Mouse (Mus musculus) heart, postnatal 10 days (tissue): ENCODE results near the gene Trio. TPM values are rescaled to one million over a fixed set of nuclear protein-coding genes. Genes with fewer than 3 reads are reported as not detected.
A peak's percentile ranks its signal among the peaks of the same experiment; 100 is the strongest.

Source experiments
- DNase-seq, 2 experiments: peaks; one replicate each; pipeline ENCODE4 v3.0.0; 2021
- intact Hi-C: fragments of 180-260 bp; cut with DNase I; formaldehyde crosslinking; loops from one replicate; pipeline ENCODE4 v1.15.1; 2025
- total RNA-seq, 2 experiments: library from RNA; stranded (reverse); gene quantifications; 2 replicates each; pipeline ENCODE4 v1.2.3; 2021

Trio gene
- total RNA-seq, result 10 to 100 TPM; 73.8 to 88.9 TPM

DNA sequence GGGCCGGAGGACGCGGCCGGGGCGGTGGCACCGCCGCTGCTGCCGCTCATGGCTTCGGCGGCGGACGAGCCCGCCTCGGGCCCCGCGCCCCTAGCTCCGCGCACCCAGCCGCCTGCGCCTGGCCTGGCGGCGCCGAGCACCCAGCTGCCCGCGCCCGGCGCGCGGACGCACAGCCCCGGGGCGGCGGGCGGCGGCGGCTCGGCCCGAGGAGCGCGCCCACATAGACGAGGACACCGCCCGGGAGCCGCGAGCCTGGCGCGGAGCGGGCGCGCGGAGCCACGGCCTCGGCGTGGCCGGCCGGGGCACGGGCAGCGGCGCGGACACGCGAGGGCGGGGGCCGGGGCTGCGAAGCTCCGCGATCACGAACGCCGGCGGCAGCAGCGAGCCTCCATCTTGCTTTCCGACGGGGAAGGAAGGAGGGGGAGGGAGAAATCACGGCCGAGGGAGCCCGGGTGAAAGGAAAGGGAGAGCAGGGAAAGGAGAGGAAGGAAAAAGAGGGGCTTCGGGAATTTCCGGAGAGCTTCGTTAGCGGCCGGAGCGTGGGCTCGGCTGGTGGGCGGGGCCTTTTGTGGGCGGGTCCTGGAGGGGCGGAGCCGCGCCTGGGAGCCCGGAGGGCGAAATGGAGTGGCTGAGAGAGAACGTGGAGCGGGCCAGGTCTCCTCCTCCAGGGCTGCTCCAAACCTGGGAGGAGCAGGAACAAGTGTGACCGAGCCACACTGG lies at the start of gene Trio:
Trio (minus strand) TSS at position 402 of the 720 bp plus-strand sequence.
- DNase-seq, result peak; percentile 98
- intact Hi-C loops, result loop anchor here (1.0 to 10.0 kb wide), 5 partner anchors 42 to 241 kb away; no protein-coding TSS in a partner anchor

DNA sequence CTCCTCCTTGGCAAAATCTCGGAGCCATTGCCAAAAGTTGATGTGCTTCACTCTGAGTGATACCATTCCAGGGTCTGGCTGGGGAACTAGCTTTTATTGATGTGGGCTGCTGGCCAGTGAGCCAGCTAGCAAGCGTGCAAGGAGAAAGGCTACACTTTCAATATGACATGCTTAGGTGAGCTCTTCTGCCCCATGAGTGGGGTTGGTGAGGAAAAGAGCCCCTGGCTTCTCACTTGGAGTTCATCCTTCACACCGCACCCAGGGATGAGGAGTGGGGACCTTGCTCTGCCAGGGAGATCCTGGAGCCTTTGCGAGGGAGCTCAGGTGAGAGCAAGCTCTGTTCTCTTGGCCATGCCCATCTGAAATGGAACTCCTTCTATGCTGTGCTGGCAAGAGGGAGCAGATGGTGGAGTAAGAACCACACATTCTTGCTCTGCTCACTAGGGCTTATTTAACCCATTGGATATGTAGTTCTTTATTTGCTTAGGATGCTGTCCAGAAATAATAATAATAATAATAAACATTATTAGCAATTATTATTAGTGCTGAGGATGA lies 48.8 kb upstream of the Trio start:
- DNase-seq, result no peak
- intact Hi-C loops, result no loop called here

DNA sequence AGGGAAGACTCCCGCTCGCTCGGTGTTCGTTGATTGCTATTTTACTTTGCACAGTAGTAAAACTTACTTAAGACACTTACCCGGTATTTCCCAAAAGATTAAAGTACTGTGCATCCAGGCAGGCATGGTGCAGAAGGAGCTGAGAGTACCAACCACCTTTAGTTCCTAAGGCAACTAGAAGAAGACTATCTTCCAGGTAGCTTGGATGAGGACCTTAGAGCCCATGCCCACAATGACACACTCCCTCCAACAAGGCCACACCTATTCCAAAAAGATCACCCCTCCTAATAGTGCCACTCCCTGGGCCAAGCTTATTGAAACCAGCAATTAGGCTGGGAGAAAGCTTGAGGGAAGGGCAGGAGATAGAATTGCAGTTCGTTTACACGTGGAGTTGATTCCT lies 46.0 kb upstream of the Trio start:
- no peak for DNase-seq
- intact Hi-C loops, result no loop called here

DNA sequence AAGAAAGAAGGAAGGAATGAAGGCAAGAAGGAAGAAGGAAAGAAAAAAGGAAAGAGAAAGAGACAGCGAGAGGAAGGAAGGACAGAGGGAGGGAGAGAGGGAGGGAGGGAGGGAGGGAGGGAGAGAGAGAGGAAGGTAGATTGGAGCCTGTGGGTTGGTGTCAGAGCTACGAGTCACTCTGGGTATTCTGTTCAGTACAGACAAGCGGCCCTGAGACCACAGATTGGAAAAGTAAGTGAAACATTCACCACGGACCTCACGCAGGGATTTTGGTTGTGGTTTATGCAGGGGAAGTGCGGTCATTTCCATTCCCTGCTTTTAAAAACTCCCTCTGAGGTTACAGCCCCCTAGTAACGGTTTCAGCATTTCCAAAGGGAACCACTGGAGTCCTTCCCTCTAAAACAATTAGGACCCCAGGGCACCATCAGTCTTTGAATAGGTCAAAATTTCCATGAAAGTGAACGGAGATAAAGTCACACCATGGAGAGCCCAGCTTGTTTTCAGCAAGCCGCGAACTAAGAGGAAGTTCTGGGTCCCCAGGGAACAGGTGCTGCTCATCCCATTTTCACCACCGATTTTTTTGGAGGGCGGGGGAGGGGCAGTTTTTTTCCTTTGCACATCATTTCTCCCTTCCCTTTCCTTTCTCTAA lies 45.2 kb upstream of the Trio start:
- intact Hi-C loops, result no loop called here
- no peak for DNase-seq

DNA sequence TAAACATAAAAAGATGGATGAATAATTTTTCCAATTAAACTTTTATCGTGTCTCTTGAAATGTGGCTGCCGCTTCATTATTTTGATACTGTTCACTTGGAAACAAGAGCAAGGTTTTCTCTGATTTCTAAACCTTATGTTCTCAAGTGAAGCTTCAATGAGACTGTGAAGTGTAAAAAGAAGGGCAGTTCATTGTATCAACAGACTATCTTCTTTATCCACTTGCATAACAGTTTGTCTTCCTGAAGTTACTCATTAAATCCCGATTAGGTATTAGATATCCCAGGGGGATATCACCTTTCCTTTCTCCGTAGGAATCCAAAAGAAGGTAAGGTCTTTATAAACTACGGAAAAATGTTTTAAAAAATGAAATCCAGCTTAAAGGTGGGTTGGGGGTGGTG lies 44.6 kb upstream of the Trio start:
- intact Hi-C loops, result no loop called here
- no peak for DNase-seq

DNA sequence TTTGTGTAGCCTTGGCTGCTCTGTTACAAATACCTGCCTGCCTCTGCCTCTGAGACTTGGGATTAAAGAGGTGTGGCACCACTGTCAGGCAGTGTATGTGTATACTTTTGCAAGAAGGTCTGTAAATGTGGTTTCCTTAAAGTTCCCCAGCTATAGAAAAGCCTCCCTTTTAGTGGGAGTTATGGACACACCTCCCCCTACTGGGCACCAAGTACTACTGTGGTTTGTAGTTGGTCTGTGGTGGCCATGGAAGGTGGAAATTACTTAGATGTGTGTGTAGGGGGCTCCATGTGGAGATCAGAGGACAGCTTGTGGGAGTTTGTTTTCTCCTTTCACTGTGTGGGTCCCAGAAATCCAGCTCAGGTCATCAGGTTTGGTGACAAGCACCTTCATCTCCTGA lies 41.7 kb upstream of the Trio start:
- DNase-seq, result peak; percentile 22 to 23
- intact Hi-C loops, result loop anchor here (2.0 to 5.0 kb wide), 2 partner anchors 40 to 147 kb away; partner anchors contain the start of gene Trio

DNA sequence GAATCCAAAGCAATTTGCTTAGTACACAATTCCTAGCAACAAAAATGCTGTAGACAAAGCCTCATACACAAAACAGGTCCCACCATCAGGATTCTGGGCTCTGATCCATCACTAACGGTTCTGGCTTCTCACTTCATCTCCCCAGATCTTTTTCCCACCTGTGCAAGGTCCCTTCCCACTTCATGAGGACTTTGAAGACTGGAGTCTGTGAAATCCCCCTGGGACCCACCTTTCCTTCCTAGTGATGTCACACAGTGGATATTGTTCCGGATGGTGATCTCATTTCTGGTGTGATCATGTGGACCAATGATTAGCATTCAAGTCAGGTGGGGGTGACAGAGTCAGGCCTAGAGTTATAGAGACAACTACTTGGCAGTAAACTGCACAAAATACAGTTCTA lies 40.8 kb upstream of the Trio start:
- intact Hi-C loops, result loop anchor here (2.0 to 5.0 kb wide), 2 partner anchors 39 to 146 kb away; partner anchors contain the start of gene Trio
- peak; percentile 24 to 37 for DNase-seq

DNA sequence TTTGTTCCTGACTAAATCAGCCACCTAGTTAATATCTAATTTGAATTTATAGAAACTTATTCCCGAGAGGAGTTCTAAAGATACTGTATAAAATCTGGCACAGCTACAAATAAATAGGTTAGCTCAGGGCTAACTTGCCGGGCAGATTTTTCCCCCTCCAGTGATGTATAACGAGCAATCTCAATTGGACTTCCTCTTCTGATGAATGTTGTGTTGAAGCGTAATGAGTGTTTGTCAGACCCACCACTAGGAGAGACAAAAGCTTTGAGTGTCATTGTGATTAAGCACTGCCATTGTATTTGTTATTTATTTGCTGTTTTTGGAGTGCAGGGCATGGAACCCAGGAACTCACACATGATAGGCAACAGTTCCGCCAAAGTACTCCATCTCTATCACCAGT lies 39.9 kb upstream of the Trio start:
- intact Hi-C loops, result loop anchor here (5.0 kb wide), 1 partner anchor 38 kb away; the partner anchor contains the start of gene Trio
- no peak for DNase-seq

DNA sequence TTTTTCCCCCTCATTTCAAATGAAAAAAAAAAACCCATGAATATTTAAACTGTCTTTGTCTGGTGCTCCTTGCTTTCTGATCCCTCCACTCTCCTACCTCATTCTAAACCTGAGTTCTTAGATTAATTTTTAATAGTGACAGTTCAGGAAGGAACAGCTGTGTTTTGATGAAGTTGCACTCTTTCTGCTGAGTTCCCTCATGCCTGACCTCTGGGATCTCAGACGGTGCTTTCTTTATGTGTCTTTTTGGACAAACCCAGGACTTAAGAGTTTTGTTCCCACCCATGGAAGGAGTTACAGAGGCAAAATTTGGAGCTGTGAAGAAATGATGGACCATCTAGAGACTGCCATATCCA lies 39.1 kb upstream of the Trio start:
- DNase-seq, result no peak
- intact Hi-C loops, result loop anchor here (5.0 kb wide), 1 partner anchor 37 kb away; the partner anchor contains the start of gene Trio

DNA sequence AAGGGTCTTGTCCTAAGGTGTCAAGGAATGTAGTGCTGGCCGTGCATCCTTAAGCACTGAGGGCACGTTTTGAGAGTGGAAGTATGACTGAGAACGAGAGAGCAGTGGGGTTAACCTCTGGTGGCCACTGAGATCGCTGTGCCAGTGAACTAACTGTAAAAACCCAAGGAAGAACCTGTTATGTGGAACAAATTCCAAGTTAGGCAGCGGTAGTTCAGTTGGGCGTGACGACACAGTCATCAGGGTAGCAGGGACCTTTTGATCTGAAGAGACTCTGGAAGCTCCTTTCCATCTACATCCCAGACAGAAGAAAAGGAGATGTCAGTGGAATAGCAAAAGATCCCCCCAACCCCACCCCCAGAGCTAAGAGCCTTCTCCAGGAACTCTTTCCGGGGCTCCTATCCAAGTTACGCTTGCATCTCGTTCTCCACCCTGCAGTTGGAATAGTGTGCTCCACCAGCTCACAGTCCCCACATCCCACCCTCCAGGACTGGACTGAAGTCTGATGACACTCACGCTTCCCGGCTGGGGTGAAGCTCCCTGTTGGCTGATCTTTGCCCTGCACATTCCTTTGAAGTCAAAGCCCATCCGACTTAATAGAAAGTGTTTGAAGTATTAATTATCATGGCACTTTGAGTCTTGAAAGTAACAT lies 38.6 kb upstream of the Trio start:
- intact Hi-C loops, result no loop called here
- no peak for DNase-seq

DNA sequence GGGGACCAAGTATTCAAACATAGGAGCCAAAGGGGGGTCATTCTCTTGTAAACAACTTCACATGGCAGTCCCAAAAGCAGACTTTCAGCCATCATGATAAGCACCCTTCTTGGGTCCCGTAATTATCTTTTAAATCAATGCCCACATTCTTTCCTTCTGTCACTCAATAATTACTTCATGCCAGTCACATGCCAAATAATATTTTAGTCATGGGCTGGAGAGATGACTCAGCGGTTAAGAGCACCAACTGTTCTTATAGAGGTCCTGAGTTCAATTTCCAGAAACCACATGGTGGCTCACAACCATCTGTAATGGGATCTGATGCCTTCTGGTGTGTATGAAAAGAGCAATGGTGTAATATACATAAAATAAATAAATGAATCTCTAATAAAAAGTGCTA lies 37.8 kb upstream of the Trio start:
- intact Hi-C loops, result no loop called here
- DNase-seq, result no peak

DNA sequence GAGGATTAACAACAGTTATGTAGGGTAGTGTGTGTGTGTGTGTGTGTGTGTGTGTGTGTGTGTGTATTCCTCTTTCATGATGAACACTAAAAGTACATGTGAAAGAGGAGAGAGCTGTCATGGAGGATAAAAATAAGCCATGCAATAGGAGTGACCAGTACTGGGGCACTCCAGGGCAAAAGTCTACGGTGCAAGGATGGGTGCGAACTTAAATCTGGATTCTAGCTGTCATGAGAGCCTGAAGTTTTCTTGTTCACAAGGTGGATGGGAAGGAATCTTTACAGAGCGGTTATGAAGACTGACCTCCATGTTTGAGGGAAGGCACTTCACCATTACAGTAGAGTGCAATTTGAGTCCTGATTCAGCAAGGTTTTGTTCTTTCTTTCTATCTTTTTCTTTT lies 36.4 kb upstream of the Trio start:
- intact Hi-C loops, result no loop called here
- DNase-seq, result no peak

DNA sequence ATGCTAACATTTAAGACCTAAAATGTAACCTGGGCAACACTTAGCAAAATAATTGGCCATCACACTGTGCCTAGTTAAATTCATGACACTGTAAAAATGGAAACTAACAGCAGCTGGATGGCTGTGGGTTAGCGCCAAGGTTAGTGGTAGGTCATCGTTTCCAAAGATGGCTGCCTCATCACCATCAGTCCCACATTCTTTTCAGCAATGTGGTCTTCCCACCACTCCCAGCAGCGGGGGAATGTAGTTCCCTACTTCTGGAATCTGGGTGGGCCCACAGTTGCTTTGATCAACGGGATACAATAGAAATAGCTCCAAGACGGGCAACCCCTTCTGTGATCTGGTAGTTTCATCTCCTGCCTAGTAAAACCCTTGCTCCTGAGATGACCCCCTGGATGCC lies 35.3 kb upstream of the Trio start:
- intact Hi-C loops, result no loop called here
- DNase-seq, result no peak

DNA sequence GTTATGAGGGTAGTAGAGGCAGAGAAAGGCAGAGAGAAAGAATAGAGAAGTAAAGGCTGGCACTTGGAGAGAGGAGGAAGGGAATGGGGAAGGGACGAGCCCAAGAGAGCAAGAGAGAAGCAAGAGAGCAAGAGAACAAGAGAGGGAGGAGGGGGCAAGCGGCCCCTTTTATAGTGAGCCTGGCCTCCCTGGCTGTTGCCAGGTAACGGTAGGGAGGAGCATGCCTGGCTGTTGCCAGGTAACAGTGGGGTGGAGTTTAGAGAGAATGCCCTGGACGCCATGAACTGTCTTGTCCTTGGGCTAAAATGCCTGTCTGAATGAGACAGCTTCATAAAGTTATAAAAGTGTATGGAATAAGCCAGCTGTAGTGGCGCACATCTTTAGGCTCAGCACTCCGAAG lies 34.8 kb upstream of the Trio start:
- intact Hi-C loops, result no loop called here
- no peak for DNase-seq

DNA sequence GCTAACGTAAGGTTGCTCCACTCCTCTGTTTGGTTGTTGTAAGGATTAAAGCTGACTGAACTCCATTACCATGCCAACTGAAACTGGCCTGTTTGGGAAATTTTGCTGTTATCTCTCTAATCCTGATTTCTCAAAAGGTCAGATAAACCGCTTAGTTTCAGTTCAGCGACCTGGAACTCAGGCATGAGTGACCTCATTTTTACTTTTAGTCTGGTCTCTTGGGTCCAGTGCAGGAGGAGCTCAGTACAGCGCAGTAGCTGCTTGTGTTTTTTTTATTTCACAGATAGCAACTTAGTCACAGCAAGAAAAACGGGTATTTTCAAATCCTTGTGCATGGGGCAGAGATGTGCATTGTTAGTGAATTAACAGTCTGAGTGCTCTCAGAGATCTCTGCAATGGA lies 31.9 kb upstream of the Trio start:
- no peak for DNase-seq
- intact Hi-C loops, result no loop called here

DNA sequence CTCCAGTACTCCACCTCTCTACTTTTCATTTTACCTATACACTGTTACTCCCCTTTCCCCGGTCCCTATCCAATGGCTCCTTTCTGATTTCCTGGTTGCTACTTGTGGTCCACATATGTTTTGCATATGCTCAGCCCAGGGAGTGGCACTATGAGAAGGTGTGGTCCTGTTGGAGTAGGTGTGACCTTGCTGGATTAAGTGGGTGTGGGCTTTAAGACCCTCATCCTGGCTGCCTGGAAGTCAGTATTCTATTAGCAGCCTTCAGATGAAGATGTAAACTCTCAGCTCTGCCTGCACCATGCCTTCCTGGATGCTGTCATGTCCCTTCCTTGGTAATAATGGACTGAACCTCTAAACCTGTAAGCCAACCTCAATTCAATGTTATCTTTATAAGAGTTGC lies 29.1 kb upstream of the Trio start:
- intact Hi-C loops, result loop anchor here (5.0 kb wide), 1 partner anchor 103 kb away; no protein-coding TSS in a partner anchor
- no peak for DNase-seq

DNA sequence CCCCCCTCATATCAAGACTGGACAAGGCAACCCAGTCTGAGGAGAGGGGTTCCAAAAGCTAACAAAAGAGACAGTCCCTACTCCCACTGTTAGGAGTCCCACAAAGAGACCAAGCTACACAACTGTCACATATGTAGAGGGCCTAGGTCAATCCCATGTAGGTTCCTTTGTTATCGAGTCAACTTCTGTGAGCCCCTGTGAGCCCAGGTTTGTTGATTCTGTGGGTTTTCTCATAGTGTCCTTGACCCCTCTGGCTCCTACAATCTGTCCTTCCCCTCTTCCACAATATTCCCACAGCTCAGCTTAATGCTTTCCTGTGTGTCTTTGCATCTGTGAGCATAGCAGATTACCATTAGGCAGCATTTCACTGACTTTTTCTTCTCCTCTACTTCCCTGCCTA lies 28.5 kb upstream of the Trio start:
- no peak for DNase-seq
- intact Hi-C loops, result loop anchor here (5.0 kb wide), 1 partner anchor 103 kb away; no protein-coding TSS in a partner anchor

DNA sequence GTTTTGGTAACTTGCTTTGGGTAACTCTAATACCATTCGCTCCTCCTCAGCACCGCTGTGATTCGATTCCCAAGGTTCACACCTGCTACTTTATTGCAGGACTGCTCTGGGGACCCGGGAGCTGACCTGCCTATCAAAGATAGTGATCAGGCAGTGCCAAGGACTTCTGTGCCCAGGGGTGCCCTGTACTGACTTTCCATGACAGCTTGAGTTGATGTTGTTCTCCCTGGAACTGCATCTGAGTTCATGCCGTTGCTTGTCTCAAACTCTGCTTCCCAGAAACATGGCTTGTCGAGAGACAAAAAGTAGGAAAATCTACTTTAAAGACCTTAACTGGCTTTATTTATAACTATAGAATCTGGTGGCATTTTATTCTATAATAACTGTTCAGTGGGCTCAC lies 27.6 kb upstream of the Trio start:
- no peak for DNase-seq

DNA sequence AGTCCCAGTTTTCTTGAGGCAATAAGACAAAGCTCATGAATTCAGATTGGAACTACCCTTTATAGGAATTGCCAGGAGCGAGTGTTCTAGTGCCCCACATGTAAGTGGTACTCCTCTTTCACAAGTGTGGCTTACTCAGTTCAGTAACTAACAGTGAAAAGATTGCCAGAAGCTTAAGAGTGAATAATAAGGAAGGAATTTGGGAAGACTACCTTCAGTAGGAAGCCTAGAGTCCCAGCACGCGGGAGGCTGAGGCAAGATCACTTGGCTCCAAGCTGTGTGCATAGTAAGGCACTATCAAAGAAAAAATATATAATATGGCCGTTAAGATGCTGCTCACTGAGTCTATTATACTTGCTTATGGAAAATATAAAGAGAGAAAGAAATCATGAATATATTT lies 26.2 kb upstream of the Trio start:
- no peak for DNase-seq
- intact Hi-C loops, result loop anchor here (5.0 kb wide), 1 partner anchor 105 kb away; no protein-coding TSS in a partner anchor

More for the DNA sequence above, 27.6 kb upstream of the Trio start:
- intact Hi-C loops, result loop anchor here (5.0 kb wide), 1 partner anchor 104 kb away; no protein-coding TSS in a partner anchor

DNA sequence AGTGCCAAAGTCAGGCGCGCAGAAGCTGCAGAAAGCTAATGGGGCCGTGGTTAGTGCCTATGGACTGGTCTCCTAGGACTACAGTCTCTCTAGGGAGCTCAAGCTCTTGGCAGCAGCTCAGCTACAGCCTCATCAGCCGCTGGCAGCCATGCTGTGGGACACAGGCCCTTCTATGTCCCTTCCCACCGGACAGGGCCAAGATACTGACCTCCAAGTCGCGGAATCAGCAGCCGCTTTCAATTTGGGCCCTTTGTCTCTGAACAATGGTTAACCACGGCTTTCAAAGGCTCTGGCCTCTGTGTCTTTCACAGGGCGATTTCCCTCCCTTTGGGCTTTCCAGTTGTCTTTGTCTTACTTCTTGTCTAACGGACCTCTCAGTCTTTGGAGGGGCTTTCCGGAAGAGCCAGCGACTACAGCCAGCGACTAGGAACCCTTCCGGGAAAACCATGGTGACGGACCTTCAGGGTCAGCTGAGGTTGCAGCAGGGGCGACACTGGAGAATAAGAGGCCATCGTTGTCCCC lies 25.5 kb upstream of the Trio start:
- intact Hi-C loops, result loop anchor here (5.0 kb wide), 1 partner anchor 106 kb away; no protein-coding TSS in a partner anchor
- peak; percentile 68 to 71 for DNase-seq

DNA sequence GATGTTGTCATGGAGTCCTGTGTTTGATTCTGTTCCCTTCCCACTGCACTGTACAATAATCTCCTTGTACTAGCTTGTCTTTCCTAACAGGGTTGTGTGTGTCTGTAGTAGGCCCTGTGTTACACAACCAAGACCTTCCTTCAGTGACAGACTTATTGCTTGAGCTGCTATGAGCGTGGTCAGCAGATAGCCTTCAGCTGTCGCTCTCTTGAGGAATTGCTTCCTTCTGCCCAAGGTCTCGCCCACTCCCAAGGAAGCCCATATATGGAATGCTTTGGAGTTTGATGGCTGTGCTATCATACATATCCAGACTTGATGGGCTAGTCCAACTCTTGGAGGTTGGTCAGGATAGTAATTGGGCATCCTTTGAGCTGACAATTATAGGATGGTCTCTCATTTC lies 22.1 kb upstream of the Trio start:
- intact Hi-C loops, result no loop called here
- DNase-seq, result no peak
